Mouse (Mus musculus): ENCODE measurements around the gene Slc38a9. TPM values are rescaled to one million over a fixed set of nuclear protein-coding genes. Genes with fewer than 3 reads are reported as not detected.

The Slc38a9 gene
- polyA plus RNA-seq, 1 experiment: 3.7 TPM

DNA sequence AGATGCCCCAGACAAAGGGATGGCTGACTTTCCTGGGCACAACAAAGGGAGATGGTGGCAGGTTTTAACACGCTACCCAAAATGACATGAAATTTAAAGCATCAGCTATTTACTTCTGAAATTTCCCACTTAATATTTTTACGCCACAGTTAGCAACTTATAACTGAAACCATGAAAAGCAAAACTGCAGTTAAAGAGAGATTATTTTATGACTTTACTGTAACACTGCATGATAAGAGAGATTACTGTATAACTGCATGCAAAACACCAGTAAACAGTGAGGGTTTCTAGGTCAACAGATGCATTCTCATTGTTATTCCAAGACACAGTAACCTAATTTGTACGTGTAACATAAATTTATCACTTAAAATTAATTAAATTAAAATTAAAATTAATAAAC is 15.6 kb upstream of the Slc38a9 start:
- Histone ChIP-seq H3K4me3 (no peak overlapping the region), H3K79me2 (ENCODE audit: control insufficient read depth, insufficient read depth) (no peaks in the 10 kb centered on the region), H3K27me3 (ENCODE audit: control insufficient read depth, insufficient read depth, insufficient read length) (peaks cover 33% of the 10 kb centered on the region), H3K4me2 (ENCODE audit: low read depth) (no peak overlapping the region), H3K36me3 (ENCODE audit: control insufficient read depth, insufficient read depth) (no peaks in the 10 kb centered on the region), H3ac (ENCODE audit: control insufficient read depth, insufficient read length) (no peak overlapping the region)
- TF ChIP-seq MYOD1 (IDR thresholded peaks at IDR 0.05; ENCODE audit: control insufficient read depth in 1 of 3, insufficient read length in 2 of 3, low read depth in 2 of 3) (no peak), TCF12 (IDR thresholded peaks at IDR 0.05; ENCODE audit: insufficient read depth, poor library complexity, severe bottlenecking) (no peak), POLR2A (IDR thresholded peaks at IDR 0.05; ENCODE audit: insufficient read length, low read depth) (no peak), TCF3 (IDR thresholded peaks at IDR 0.05; ENCODE audit: insufficient read length, low read depth) (no peak), REST (IDR thresholded peaks at IDR 0.05; ENCODE audit: insufficient read depth, insufficient read length) (no peak), MYOG (IDR thresholded peaks at IDR 0.05; ENCODE audit: control insufficient read depth in 1 of 3, insufficient read depth in 1 of 3, insufficient read length in 2 of 3, low read depth in 2 of 3) (no peak), MAX (IDR thresholded peaks at IDR 0.05; ENCODE audit: low read depth) (no peak), USF1 (IDR thresholded peaks at IDR 0.05; ENCODE audit: low read depth) (no peak), CEBPB (IDR thresholded peaks at IDR 0.05; ENCODE audit: insufficient read depth, poor library complexity, severe bottlenecking) (no peak)

DNA sequence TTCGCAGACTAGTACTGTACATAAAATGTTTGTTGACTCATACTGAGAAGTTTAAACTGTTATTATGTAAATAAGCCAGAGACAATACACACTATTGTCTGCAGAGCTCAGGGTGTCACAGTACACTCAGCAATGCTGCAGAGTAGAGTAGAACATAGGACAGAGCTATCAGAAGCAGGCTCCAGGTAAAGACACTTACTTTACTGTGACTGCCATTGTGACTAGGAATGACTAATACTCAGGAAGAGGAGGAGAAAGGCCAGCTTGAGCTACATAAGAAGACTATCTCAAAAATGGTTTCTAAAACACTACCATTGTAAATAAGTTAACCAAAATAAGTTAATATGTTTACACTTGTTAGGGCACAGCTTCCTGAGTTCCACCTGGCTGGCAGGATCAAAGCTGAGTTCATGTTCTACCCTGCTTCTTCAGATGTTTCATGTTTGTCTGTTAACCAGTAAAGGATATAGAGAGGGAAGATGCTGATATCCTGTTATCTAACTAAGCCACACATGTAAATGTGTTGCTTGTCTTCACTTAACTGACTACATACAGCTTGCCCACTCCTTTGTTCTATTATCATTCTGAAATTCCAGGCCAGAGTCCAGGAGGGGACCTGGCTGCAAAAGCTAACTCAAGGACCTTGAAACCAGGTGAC is 14.9 kb upstream of the Slc38a9 start:
- TF ChIP-seq POLR2AphosphoS2 (IDR thresholded peaks at IDR 0.05; ENCODE audit: insufficient read length, low read depth) (no peak), REST (IDR thresholded peaks at IDR 0.05; ENCODE audit: insufficient read depth, insufficient read length) (no peak), MYOG (IDR thresholded peaks at IDR 0.05; ENCODE audit: control insufficient read depth in 1 of 3, insufficient read depth in 1 of 3, insufficient read length in 2 of 3, low read depth in 2 of 3) (no peak), USF1 (IDR thresholded peaks at IDR 0.05; ENCODE audit: low read depth) (no peak), TCF12 (IDR thresholded peaks at IDR 0.05; ENCODE audit: insufficient read depth, poor library complexity, severe bottlenecking) (no peak), SRF (IDR thresholded peaks at IDR 0.05; ENCODE audit: control insufficient read depth, insufficient read length, low read depth) (no peak), MAX (IDR thresholded peaks at IDR 0.05; ENCODE audit: low read depth) (no peak)
- no peak overlapping the region for H3K4me2 ChIP-seq (ENCODE audit: low read depth)
- H3ac ChIP-seq (ENCODE audit: control insufficient read depth, insufficient read length): no peak overlapping the region
- no peak overlapping the region for H3K4me3 ChIP-seq
- peaks cover 33% of the 10 kb centered on the region for H3K27me3 ChIP-seq (ENCODE audit: control insufficient read depth, insufficient read depth, insufficient read length)
- H3K79me2 ChIP-seq (ENCODE audit: control insufficient read depth, insufficient read depth): no peaks in the 10 kb centered on the region
- H3K36me3 ChIP-seq (ENCODE audit: control insufficient read depth, insufficient read depth): no peaks in the 10 kb centered on the region

DNA sequence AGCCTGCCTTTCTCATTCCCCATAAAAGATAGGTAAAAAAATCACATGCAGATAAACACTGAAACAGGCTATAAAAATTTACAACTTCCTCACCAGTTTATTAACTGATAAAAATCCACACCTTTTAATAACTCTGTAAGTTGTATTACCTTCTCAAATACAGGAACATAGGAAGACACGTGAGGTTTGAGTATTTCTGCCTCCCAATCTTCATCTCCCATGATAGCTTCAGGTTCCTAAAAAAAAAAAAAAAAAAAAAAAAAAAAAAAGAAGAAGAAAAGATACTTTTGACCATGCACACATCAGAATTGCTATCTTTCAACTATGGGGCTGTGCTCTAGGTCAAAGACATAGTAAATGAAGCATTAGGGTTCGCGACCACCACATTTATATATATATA is 9.4 kb upstream of the Slc38a9 start:
- H3ac ChIP-seq (ENCODE audit: control insufficient read depth, insufficient read length): no peak overlapping the region
- H3K27me3 ChIP-seq (ENCODE audit: control insufficient read depth, insufficient read depth, insufficient read length): peaks cover 22% of the 10 kb centered on the region
- no peaks in the 10 kb centered on the region for H3K36me3 ChIP-seq (ENCODE audit: control insufficient read depth, insufficient read depth)
- TF ChIP-seq CEBPB (IDR thresholded peaks at IDR 0.05; ENCODE audit: insufficient read depth, poor library complexity, severe bottlenecking): no peak
- TF ChIP-seq POLR2A (IDR thresholded peaks at IDR 0.05; ENCODE audit: insufficient read length, low read depth): no peak
- TF ChIP-seq TCF12 (IDR thresholded peaks at IDR 0.05; ENCODE audit: insufficient read depth, poor library complexity, severe bottlenecking): no peak
- TF ChIP-seq SRF (IDR thresholded peaks at IDR 0.05; ENCODE audit: control insufficient read depth, insufficient read length, low read depth): no peak
- no peak for TF ChIP-seq TCF3 (IDR thresholded peaks at IDR 0.05; ENCODE audit: insufficient read length, low read depth)
- TF ChIP-seq USF1 (IDR thresholded peaks at IDR 0.05; ENCODE audit: low read depth): no peak
- no peak for TF ChIP-seq MAX (IDR thresholded peaks at IDR 0.05; ENCODE audit: low read depth)
- TF ChIP-seq MYOG (IDR thresholded peaks at IDR 0.05; ENCODE audit: control insufficient read depth in 1 of 3, insufficient read depth in 1 of 3, insufficient read length in 2 of 3, low read depth in 2 of 3): no peak
- TF ChIP-seq E2F4 (IDR thresholded peaks at IDR 0.05; ENCODE audit: insufficient read depth): no peak
- TF ChIP-seq REST (IDR thresholded peaks at IDR 0.05; ENCODE audit: insufficient read depth, insufficient read length): no peak
- TF ChIP-seq POLR2AphosphoS2 (IDR thresholded peaks at IDR 0.05; ENCODE audit: insufficient read length, low read depth): no peak
- no peak for TF ChIP-seq MYOD1 (IDR thresholded peaks at IDR 0.05; ENCODE audit: control insufficient read depth in 1 of 3, insufficient read length in 2 of 3, low read depth in 2 of 3)
- H3K79me2 ChIP-seq (ENCODE audit: control insufficient read depth, insufficient read depth): no peaks in the 10 kb centered on the region
- no peak overlapping the region for H3K4me3 ChIP-seq
- H3K4me2 ChIP-seq (ENCODE audit: low read depth): no peak overlapping the region

DNA sequence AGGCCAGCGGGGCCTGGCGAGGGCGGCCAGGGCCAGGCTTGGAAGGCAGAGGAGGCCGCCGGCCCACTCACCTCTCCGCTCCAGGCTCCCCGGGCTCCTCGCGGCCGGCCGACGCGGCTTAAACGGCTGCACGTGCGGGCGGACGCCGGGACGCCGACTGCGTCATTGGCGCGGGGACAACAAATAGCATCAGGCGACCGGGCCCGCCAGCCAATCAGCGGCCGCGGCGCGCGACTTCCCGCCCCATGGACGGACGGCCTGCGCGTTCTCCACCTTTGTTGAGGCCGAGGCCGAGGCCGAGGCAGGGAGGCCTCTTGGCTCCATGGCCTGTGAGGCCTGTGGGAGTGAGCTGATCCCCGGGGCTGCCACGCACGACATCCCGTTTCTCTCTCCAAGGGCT is 8.3 kb upstream of the Slc38a9 start, which contains the start of gene Ddx4:
Ddx4 (minus strand) TSS at position 271 of the 400 bp plus-strand sequence.
- Histone ChIP-seq H3K79me2 (ENCODE audit: control insufficient read depth, insufficient read depth) (no peaks in the 10 kb centered on the region), H3K36me3 (ENCODE audit: control insufficient read depth, insufficient read depth) (no peaks in the 10 kb centered on the region), H3K4me3 (no peak within 1 kb of the TSS), H3ac (ENCODE audit: control insufficient read depth, insufficient read length) (no peak within 1 kb of the TSS), H3K4me2 (ENCODE audit: low read depth) (no peak within 1 kb of the TSS), H3K27me3 (ENCODE audit: control insufficient read depth, insufficient read depth, insufficient read length) (peaks cover 31% of the 10 kb centered on the region)
- TF ChIP-seq USF1 (IDR thresholded peaks at IDR 0.05; ENCODE audit: low read depth) (no peak), MYOG (IDR thresholded peaks at IDR 0.05; ENCODE audit: control insufficient read depth in 1 of 3, insufficient read depth in 1 of 3, insufficient read length in 2 of 3, low read depth in 2 of 3) (no peak), POLR2A (IDR thresholded peaks at IDR 0.05; ENCODE audit: insufficient read length, low read depth) (no peak), CEBPB (IDR thresholded peaks at IDR 0.05; ENCODE audit: insufficient read depth, poor library complexity, severe bottlenecking) (no peak), TCF3 (IDR thresholded peaks at IDR 0.05; ENCODE audit: insufficient read length, low read depth) (no peak)

DNA sequence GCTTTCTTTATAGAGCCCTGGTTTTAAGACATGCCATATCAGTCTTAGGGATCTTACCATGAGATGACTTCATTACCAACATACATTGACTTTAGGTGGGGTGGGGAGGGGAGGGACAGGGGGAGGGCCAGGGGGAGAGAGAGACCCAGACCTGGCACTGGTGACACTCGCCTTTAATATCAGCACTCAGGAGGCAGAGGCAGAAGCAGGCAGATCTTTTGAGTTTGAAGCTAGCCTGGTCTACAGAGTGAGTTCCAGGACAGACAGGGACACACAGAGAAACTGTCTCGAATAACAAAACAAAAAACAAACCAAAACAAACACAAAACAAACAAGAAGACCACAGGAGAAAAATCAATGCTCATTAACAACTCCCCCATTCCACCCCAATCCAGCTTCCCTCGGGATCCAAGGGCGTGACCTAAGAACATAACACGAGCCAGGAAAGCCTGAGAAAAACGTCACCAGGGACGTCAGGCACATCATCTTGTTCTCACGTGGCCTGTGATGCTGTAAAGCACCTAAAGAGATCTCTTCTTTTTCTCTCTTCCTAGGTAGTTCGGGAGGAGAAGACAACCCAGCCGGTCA is 471 bp upstream of the Slc38a9 start:
- H3ac ChIP-seq (ENCODE audit: control insufficient read depth, insufficient read length): no peak overlapping the region
- no peaks in the 10 kb centered on the region for H3K79me2 ChIP-seq (ENCODE audit: control insufficient read depth, insufficient read depth)
- peak overlapping the region; percentile 84 for H3K4me3 ChIP-seq
- peak overlapping the region; percentile 94 for H3K4me2 ChIP-seq (ENCODE audit: low read depth)
- TF ChIP-seq REST (IDR thresholded peaks at IDR 0.05; ENCODE audit: insufficient read depth, insufficient read length) (no peak), TCF12 (IDR thresholded peaks at IDR 0.05; ENCODE audit: insufficient read depth, poor library complexity, severe bottlenecking) (no peak), POLR2A (IDR thresholded peaks at IDR 0.05; ENCODE audit: insufficient read length, low read depth) (no peak), E2F4 (IDR thresholded peaks at IDR 0.05; ENCODE audit: insufficient read depth) (no peak), CEBPB (IDR thresholded peaks at IDR 0.05; ENCODE audit: insufficient read depth, poor library complexity, severe bottlenecking) (no peak), SRF (IDR thresholded peaks at IDR 0.05; ENCODE audit: control insufficient read depth, insufficient read length, low read depth) (no peak), POLR2AphosphoS2 (IDR thresholded peaks at IDR 0.05; ENCODE audit: insufficient read length, low read depth) (no peak), TCF3 (IDR thresholded peaks at IDR 0.05; ENCODE audit: insufficient read length, low read depth) (no peak), MYOD1 (IDR thresholded peaks at IDR 0.05; ENCODE audit: control insufficient read depth in 1 of 3, insufficient read length in 2 of 3, low read depth in 2 of 3) (no peak), MYOG (IDR thresholded peaks at IDR 0.05; ENCODE audit: control insufficient read depth in 1 of 3, insufficient read depth in 1 of 3, insufficient read length in 2 of 3, low read depth in 2 of 3) (no peak), USF1 (IDR thresholded peaks at IDR 0.05; ENCODE audit: low read depth) (no peak), MAX (IDR thresholded peaks at IDR 0.05; ENCODE audit: low read depth) (no peak)
- H3K36me3 ChIP-seq (ENCODE audit: control insufficient read depth, insufficient read depth): no peaks in the 10 kb centered on the region
- H3K27me3 ChIP-seq (ENCODE audit: control insufficient read depth, insufficient read depth, insufficient read length): peaks cover 16% of the 10 kb centered on the region

Measured in myocyte (in vitro differentiated cells).